Mouse (Mus musculus) cortical plate, adult 2 months (tissue): ENCODE measurements around the gene Gata2. TPM values are rescaled to one million over a fixed set of nuclear protein-coding genes. Genes with fewer than 3 reads are reported as not detected.

Experiments used
- H3K27ac ChIP-seq: fragments of 200-500 bp; 2 replicates; pipeline ENCODE4 v1.5.1; 2012; ENCODE audit warnings: low read length, control low read depth, inconsistent platforms; ENCODE audit not compliant: insufficient read depth
- H3K4me1 ChIP-seq: fragments of 200-500 bp; 2 replicates; pipeline ENCODE4 v1.6.1; 2011; ENCODE audit warnings: low read length; ENCODE audit not compliant: control insufficient read depth, insufficient read depth
- H3K4me3 ChIP-seq: fragments of 200-500 bp; 2 replicates; pipeline ENCODE4 v1.5.1; 2011; ENCODE audit warnings: mild to moderate bottlenecking, low read length, control low read depth; ENCODE audit not compliant: insufficient read depth
- CTCF ChIP-seq: fragments of 200-500 bp; IDR thresholded peaks from 2 replicates; pipeline ENCODE4 v1.5.1; 2011; ENCODE audit warnings: mild to moderate bottlenecking, control low read depth, low read length; ENCODE audit not compliant: insufficient read depth; ENCODE audit errors: extremely low read depth
- POLR2A ChIP-seq: fragments of 200-500 bp; IDR thresholded peaks from 2 replicates; pipeline ENCODE4 v1.6.1; 2011; ENCODE audit warnings: mild to moderate bottlenecking, low read length, control low read depth; ENCODE audit not compliant: insufficient read depth; ENCODE audit errors: extremely low read depth
- polyA plus RNA-seq: library from polyadenylated mRNA; depleted of rRNA; stranded (reverse); fragments of >200 nt; gene quantifications from 2 replicates; pipeline ENCODE4 v1.2.3, GENCODE M21; 2012

Gene Gata2
- polyA plus RNA-seq, 1 experiment: 5.8 TPM

DNA sequence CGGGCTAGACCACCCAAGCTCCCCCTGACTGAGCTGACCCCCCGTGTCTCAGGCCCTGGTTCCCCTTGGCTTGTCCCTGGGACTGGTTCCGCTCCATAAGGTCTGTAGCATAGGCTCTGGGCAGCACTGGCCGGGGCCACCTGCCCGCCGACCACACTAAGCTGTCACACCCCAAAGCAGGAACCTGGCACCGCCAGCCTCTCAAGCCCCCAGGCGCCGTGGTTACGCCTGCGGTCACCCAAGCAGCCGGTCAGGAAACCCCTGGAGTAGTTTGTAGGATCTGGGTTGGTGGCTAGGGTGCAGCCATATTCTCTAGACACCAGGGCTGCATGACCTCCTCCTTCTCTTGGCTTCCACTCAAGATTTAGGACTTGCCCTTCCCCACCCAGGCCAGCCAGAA, 35.5 kb downstream of the Gata2 start:
- TF ChIP-seq POLR2A (no peak), CTCF (no peak)
- Histone ChIP-seq H3K4me1 (no peaks in the 10 kb centered on the region), H3K27ac (no peak overlapping the region), H3K4me3 (no peak overlapping the region)

DNA sequence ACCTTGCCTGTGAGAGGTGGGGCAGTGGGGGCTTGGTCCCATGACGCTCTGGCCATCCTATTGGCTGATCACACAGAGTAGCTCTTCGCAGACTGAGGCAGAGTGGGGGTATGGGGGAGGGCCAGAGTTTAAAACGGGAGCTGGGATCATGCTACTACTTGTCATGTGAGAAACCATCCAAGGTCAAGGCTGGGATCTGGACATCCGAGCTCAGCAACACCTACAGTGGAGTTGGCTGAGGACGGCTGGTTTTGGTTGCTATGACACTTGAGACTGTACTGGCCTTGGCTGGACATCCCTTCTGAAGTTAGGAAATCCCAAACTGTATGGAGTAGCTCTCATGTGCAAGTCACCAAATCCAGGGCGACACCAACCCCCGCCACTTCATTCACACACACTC, 38.1 kb downstream of the Gata2 start:
- Histone ChIP-seq H3K4me3 (no peak overlapping the region), H3K27ac (no peak overlapping the region), H3K4me1 (no peaks in the 10 kb centered on the region)
- TF ChIP-seq CTCF (no peak), POLR2A (no peak)

DNA sequence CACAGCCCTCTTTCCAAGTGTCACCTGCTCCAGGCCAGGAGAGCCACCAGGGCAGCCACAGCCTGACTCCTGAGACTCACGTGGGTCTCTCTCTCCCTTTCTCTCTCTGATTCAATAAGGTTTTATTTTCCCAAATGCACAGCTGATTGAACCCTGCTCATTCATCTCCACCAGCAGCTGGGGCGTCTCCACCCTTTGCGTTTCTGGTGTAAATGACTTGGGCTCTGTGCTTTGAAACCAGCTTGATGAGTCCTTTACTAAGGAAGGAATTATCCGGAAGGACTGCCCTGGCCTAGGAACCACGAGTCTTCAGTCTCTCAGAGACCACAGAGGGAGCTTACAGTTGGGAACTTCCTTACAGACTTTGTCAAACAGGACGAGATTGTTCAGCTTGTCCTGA, 38.5 kb downstream of the Gata2 start:
- Histone ChIP-seq H3K4me3 (no peak overlapping the region), H3K4me1 (no peaks in the 10 kb centered on the region), H3K27ac (no peak overlapping the region)
- no peak for TF ChIP-seq POLR2A
- no peak for TF ChIP-seq CTCF

DNA sequence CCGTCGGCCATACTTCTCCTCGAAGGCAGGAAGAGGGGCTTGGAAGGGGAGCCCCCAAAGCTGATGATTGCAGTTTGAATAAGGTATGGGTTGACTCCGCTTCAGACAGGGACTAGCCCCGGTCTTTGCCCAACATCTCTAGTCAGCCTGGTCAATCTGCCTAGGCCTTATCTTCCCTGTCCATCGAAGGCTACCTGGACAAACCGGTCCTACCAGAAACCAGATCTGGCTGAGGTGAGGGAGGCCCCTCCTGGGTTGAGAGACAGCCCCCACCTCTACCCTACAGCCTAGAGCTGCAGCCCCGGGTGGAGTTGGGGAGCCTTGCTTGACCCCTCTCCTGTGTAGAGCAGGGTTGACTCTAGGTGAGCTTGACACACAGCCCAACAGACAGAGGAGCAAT, 40.3 kb downstream of the Gata2 start:
- Histone ChIP-seq H3K4me1 (no peaks in the 10 kb centered on the region), H3K27ac (no peak overlapping the region), H3K4me3 (no peak overlapping the region)
- TF ChIP-seq POLR2A (no peak), CTCF (no peak)

DNA sequence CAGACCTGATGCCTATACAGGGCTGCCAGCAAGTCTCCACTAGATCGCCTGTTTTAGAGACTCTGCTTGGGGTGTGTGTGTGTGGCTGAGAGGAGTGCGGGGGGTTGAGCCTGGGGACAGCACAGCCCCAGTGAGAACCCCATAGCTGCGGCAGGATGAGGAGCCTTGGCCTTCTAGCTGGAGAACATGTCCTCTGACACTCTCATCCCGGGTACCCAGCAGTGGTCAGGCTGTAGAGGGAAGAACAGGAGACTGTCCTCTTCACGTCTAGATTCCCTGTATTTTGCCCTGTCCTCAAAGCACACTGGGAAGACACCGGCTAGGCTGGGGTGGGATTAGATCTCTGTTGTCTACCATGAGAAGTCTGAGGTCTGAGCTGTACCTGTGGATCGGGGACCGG, 41.8 kb downstream of the Gata2 start:
- no peaks in the 10 kb centered on the region for H3K4me1 ChIP-seq
- TF ChIP-seq POLR2A (no peak), CTCF (no peak)
- H3K4me3 ChIP-seq: no peak overlapping the region
- H3K27ac ChIP-seq: no peak overlapping the region

DNA sequence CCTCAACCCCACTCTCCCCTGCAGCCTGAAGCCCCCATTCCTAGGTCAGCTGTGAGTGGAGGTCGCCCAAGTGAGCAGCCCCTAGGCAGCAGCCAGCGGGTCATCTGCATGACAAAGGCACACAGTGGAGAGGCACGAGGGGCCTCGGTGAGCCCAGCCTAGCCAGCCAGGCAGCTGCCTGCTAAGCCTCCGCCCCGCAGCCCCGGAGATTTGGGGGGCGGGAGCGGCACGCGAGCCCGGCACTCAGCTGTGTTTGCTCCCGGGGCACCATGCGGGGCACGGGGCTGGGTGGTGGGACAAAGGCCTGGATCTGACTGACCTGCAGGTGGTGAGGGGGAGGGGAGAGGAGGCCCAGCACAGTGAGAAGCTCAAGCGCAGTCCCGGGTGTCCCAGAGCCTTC, 42.3 kb downstream of the Gata2 start:
- TF ChIP-seq POLR2A (no peak), CTCF (no peak)
- Histone ChIP-seq H3K4me3 (no peak overlapping the region), H3K27ac (no peak overlapping the region), H3K4me1 (no peaks in the 10 kb centered on the region)

DNA sequence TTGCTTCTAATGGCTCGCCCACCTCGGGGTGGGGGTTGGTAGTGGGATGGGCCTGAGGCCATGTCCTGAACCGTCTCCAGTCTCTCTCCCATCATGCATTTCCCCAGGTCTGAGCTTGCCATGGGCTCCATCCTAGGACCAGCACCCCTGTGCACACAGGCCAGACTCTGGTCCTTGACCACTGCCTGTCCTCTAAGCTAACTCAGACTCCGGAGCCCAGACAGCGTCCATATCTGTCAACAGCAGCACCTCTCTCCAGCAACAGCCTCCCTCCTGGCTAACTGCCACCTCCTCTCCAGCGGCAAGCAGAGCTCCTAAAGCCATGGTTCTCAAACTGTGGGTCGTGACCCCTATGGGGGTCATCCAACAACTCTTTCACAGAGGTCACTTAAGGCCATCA, 42.8 kb downstream of the Gata2 start:
- no peak overlapping the region for H3K4me3 ChIP-seq
- H3K27ac ChIP-seq: no peak overlapping the region
- no peak for TF ChIP-seq CTCF
- no peak for TF ChIP-seq POLR2A
- H3K4me1 ChIP-seq: no peaks in the 10 kb centered on the region

DNA sequence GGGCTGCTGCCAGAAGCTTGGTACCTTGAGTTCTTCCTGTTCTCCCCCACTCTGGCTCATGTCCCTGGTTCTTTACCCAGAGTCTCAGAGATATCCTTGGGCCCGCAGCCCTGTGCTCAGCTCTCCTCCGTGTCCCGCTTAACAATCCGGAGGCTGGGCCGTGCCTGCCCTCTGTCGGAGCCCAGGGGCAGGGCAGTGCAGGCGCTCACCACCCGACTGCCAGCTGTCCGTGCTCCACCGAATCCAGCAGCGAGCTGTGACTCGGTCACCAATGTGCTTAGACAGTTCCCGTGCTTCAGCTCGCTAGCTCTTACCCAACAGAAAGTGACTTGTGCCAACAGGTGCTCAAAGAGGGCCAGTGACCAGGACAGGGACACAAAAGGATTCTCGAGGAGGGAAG, 48.9 kb downstream of the Gata2 start:
- Histone ChIP-seq H3K27ac (no peak overlapping the region), H3K4me1 (no peaks in the 10 kb centered on the region), H3K4me3 (no peak overlapping the region)
- TF ChIP-seq CTCF (peak; percentile 44), POLR2A (no peak)

DNA sequence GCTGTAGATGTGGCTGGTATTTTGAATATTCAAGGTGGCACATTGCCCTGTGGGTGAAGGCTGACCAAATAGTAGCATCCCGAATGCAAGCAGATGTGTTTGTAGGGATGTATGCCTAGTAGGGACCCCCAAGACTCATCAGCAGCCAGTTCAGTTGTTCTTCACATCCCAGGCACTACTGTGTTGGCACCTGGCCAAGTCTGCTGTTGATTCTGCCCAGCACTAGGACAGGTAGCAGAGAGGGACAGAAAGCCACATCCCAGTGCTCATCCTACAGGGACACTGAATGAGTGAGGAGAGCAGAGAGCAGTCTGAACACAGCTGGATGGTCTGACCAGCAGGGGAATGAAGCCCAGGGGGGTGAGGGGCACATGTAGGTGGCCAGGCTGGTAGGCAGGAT, 55.5 kb downstream of the Gata2 start:
- Histone ChIP-seq H3K4me1 (no peaks in the 10 kb centered on the region), H3K27ac (no peak overlapping the region), H3K4me3 (no peak overlapping the region)
- TF ChIP-seq POLR2A (no peak), CTCF (no peak)

DNA sequence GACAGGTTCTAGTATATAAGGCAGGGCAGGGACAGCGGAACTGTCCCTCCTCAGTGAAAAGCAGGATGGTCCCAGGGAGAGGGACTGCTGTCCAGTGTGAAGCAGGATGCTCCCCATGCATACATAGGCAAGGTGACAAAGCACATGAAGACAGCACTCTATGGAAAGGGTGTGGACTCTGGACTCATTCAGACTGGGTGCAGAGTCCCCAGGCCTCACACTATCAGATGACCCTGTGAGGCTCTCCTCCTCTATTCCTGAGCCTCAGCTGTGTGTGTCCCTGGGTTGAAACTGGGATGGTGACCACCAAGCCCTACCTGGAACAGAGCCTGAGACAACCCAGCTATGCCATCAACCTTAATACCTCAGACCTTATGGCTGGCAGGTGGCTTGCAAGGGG, 57.7 kb downstream of the Gata2 start:
- H3K4me1 ChIP-seq: no peaks in the 10 kb centered on the region
- TF ChIP-seq POLR2A (no peak), CTCF (no peak)
- H3K27ac ChIP-seq: no peak overlapping the region
- H3K4me3 ChIP-seq: no peak overlapping the region
